Mouse (Mus musculus) natural killer cell, adult 2 months (primary cell): ENCODE measurements around the gene Gdf1.

Experiments
- DNase-seq, 2 experiments: peaks; one replicate each; pipeline ENCODE4 v3.0.0; 2022; ENCODE audit warnings: low spot score in 2 of 2

Gene Gdf1

DNA sequence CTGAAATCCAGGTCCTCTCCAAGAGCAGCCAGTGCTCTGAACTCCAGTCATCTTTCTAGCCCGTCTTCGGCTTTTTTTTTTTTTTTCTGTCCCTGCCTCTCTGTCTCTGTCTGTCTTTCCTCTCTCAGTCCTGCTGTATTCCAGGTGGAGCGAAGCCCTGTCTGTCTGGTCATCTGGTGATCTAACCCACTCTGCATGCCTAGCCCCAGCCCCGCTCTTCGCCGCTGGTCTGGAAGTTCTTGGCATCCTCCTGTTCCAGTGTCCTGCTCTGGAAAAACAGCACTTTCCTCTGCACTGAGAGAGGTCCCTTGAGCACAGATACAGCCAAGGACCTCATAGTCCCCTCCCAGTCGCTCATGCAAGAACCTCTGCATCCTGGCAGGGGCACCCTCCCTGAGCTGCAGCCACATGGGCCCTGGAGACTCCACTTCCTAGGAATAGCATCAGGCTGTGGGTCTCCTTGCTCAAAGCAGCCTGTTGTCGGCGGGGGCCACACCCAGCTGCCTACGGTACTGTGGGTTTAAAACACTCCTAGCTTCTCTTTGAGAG lies 31.9 kb downstream of the Gdf1 start:
- DNase-seq: no peak

DNA sequence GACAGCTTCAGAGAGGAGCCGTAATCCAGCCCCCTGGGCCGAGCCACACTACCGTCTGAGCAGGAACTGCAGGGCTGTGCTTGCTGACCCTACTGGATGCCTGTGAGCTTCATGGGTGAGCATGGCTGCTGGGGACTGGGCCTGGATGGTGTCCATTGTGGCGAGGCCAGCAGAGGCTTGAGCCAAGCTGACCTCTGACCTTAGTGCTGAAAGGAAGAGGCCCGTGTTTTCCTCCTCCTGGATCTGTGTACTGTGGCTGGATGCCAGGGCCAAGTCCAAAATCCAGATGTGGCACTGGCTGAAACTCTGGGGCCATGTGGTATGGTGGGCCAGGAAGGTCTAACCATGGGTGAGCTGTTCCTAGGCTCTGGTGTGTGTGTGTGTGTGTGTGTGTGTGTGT lies 34.4 kb downstream of the Gdf1 start:
- no peak for DNase-seq

DNA sequence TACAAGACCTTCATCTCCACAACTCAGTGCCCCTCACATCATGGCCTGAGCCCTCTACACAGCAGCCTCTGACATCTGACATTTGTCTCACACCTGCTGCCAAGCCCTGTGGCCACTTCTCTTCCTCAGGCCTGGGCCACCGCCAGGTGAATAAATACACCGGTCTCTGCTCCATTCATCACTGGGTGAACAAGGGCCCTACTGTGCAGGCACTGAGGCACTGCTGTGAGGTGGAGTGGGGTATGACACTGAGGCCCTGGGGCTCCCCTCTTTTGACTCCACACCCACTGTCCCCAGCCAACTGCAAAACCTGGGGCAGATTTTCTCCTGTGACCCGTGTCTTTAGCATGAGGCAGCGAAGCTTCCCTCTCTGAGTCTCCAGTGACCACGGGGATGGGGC lies 37.0 kb downstream of the Gdf1 start:
- no peak for DNase-seq

DNA sequence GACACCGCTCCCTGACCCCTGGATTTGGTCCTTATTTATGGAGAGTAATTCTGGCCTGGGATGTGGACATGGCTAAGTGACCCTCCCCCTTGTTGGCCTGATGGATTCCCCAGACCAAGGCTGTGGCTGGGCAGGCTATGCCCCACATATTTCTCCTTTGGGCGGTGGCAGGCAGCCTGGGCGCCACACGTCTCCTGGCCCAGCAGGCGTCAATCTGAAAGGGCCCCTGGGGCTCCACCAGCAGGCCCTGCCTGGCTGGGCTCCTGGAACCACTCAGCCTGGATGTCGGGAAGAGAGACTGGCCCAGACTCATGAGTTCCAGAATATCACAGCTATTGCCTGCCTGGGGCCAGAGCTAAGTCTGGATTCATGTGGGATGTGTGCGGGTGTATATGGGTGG lies 40.9 kb downstream of the Gdf1 start:
- no peak for DNase-seq

DNA sequence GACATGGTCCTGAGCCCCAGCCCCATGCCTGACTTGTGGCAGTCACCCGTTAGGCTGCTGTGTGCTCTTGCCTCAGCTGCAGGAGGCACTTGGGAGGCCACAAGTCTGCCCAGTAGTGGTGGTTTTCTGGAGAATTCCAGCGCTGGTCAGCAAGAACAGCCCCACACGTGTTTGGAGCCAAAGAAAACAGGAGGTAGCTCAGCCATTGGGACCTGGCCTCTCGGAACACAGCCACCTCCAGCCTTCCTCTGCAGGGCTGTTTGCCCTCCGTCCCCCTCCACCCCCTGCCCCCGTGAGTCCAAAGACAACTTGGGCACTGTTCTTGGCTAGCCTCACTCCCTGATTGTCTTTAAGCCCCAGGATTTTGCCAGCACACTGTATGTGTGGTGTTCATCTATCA lies 42.3 kb downstream of the Gdf1 start:
- no peak for DNase-seq

DNA sequence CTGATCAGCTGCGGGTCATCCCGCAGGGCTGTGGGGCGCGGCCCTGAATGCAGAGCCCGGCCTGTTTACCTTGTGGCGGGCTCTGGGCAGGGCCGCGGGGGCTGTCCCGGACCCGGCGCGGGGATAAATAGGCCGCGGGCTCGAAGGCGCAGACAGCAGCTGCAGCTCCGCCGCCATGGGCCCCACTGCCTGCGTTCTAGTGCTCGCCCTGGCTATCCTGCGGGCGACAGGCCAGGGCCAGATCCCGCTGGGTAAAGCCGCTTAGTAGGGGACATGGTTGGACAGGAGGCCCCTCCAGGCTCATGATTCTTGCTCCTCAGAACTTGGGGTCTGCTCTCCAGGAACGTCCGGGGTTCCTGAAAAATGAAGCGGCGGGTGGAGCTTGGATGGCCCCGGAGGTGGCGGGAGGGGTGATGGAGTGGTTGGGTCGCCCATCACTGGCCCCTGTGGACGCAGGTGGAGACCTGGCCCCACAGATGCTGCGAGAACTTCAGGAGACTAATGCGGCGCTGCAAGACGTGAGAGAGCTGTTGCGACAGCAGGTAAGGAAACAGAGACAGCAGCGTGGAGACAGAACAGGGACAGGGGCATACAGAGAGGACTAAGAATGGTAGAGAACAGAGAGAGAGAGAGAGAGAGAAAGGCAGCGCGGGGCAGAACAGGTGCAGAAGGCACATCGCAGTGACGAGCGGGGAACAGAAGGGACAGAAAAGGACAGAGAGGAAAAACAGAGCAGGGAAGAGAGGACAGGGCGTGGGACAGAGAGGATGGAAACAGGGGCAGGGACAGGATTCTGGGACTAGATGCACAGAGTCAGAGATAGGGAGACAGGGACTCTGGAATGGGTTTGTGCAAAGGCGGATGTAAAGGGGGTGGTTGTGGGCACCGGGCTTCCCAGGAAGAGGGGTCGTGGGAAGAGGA lies 44.0 kb downstream of the Gdf1 start, which contains the start of gene Comp:
Gene Comp, plus strand, starts transcription at position 162 of the 921 bp plus-strand sequence.
- DNase-seq: no peak

DNA sequence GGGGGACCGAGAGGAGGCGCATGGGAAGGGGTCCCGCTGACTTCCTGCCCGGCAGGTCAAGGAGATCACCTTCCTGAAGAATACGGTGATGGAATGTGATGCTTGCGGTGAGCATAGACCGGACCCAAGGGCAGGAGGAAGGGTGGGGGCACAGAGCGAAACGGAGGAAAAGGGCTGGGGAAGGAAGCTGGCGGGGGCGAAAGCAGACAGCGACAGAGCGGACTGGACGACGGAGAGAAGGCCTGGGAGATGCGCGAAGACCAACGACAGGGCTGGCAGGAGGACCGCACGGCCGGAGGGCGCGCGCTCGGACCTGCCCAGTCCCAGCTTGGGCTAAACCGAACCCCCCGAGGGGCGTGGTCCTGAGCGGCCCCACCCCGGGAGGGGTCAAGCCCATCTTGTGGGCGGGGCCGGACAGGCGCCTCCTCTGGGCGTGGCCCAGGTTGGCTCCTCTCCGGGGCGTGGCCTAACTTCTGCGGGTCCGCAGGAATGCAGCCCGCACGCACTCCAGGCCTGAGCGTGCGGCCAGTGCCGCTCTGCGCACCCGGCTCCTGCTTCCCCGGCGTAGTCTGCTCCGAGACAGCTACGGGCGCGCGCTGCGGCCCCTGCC lies 44.8 kb downstream of the Gdf1 start:
- peak; percentile 73 to 76 for DNase-seq

DNA sequence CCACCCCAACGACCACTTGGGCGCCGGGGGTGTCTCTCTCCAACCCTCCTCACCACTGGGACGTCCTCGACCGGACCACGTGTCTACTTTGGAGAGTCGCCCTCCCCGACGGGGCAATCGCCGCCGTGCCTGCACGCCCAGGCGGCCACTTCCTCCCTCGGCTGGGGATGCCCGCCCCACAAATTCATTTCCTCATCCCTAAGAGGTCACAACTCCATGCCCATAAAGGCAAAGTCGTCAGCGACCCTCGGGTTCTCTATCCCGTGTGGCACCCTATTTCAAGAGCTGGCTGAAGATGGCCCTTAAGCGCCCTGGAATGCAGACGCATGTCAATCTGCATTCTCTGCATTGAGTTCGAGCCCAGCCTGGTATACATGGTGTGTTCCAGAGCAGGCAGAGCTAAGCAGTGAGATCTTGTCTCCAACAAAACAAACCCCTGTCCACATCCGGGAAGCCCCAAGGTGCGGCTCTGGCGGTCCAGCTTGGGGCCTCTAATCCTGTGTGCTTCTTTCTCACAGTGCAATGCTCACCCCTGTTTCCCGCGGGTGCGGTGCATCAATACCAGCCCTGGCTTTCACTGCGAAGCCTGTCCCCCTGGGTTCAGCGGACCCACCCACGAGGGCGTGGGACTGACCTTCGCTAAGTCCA lies 45.7 kb downstream of the Gdf1 start:
- DNase-seq: peak; percentile 41 to 45

DNA sequence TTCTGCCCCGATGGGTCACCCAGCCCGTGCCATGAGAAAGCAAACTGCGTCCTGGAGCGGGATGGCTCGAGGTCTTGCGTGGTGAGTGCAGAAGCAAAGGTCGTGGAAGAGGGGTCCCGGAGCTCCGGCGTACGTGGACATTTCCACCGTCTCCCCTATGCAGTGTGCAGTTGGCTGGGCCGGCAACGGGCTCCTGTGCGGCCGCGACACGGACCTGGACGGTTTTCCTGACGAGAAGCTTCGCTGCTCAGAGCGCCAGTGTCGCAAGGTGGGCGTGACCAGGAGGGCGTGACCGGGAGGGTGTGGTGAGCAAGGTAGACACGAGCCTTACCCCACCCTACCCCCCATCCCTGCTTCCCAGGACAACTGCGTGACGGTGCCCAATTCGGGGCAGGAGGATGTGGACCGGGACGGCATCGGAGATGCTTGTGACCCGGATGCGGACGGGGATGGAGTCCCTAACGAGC lies 46.7 kb downstream of the Gdf1 start:
- no peak for DNase-seq

DNA sequence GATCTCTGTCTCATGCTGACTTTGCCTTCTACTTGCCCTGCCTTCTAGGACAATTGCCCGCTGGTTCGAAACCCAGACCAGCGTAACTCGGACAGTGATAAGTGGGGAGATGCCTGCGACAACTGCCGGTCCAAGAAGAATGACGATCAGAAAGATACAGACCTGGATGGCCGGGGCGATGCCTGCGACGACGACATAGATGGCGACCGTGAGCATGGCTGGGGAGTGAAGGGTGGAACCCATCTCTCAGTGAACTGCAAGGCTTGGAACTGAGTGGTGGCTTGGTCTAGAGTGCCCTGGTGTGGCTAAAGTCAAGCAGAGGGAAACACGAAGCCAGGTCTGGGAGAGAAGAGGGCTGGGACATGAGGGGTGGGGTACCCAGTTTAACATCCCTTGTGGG lies 47.4 kb downstream of the Gdf1 start:
- no peak for DNase-seq

DNA sequence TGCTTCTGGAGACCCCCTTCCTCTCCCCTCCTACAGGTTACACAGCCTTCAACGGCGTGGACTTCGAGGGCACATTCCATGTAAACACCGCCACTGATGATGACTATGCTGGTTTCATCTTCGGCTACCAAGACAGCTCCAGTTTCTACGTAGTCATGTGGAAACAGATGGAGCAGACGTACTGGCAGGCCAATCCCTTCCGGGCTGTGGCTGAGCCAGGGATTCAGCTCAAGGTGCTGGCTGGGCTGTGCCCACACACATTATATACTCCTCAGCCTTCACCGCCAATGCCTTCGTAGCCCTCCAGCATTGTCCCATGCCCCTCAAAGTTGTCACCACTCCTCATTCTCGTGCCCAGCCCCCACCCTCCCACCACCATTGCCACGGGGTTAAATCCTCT lies 50.5 kb downstream of the Gdf1 start:
- no peak for DNase-seq
